Mouse (Mus musculus) testis, adult 2 months (tissue): ENCODE measurements around the gene Slc39a1. TPM values are rescaled to one million over a fixed set of nuclear protein-coding genes. Genes with fewer than 3 reads are reported as not detected.
"Not testable (repeated sequence)": the region's sequence is repeated elsewhere in the genome, so short reads cannot be mapped to it uniquely, and the experiment has no call there.

ENCODE experiments used
- H3K27ac ChIP-seq: fragments of 200-500 bp; 2 replicates; pipeline ENCODE4 v1.5.1; 2012; ENCODE audit warnings: low read depth, low read length; ENCODE audit not compliant: control insufficient read depth, insufficient read depth
- H3K27me3 ChIP-seq: fragments of 200-500 bp; 2 replicates; pipeline ENCODE4 v1.6.1; 2012; ENCODE audit warnings: mild to moderate bottlenecking, low read length, moderate library complexity; ENCODE audit not compliant: control insufficient read depth, insufficient read depth
- H3K36me3 ChIP-seq: fragments of 200-500 bp; 2 replicates; pipeline ENCODE4 v1.6.1; 2012; ENCODE audit warnings: mild to moderate bottlenecking, low read length; ENCODE audit not compliant: control insufficient read depth, insufficient read depth
- H3K4me1 ChIP-seq: fragments of 200-500 bp; 2 replicates; pipeline ENCODE4 v1.6.1; 2012; ENCODE audit warnings: low read length; ENCODE audit not compliant: control insufficient read depth, insufficient read depth
- H3K4me3 ChIP-seq: fragments of 200-500 bp; 2 replicates; pipeline ENCODE4 v1.5.1; 2012; ENCODE audit warnings: low read depth, mild to moderate bottlenecking, low read length, moderate library complexity, mixed read lengths; ENCODE audit not compliant: control insufficient read depth
- CTCF ChIP-seq: fragments of 200-500 bp; IDR thresholded peaks from 2 replicates; pipeline ENCODE4 v1.5.1; 2012; ENCODE audit warnings: low read depth, mild to moderate bottlenecking, inconsistent platforms, low read length, moderate library complexity; ENCODE audit not compliant: control insufficient read depth, insufficient read depth, insufficient replicate concordance
- POLR2A ChIP-seq: fragments of 200-500 bp; IDR thresholded peaks from 2 replicates; pipeline ENCODE4 v1.6.1; 2012; ENCODE audit warnings: low read depth, mild to moderate bottlenecking, inconsistent platforms, low read length, moderate library complexity; ENCODE audit not compliant: control insufficient read depth
- polyA plus RNA-seq: library from polyadenylated mRNA; depleted of rRNA; stranded (reverse); fragments of >200 nt; gene quantifications from 2 replicates; pipeline ENCODE4 v1.2.3, GENCODE M21; 2012

Slc39a1 gene
- polyA plus RNA-seq, 1 experiment: 27.4 TPM

GRCm38 (mm10) chr3:90242984-90243775 lies 4.8 kb upstream of the Slc39a1 start, which contains the start of gene Creb3l4:
Creb3l4 (minus strand) TSS chr3:90243512.
- peak within 1 kb of the TSS; percentile 93 for H3K4me3 ChIP-seq
- TF ChIP-seq CTCF: no peak
- no peak for TF ChIP-seq POLR2A
- no peaks in the 10 kb centered on the region; the same call in 1 of the 2 replicates for H3K27me3 ChIP-seq
- peak within 1 kb of the TSS; percentile 52 for H3K27ac ChIP-seq
- peaks cover 7% of the 10 kb centered on the region for H3K4me1 ChIP-seq
- H3K36me3 ChIP-seq: no peaks in the 10 kb centered on the region

DNA sequence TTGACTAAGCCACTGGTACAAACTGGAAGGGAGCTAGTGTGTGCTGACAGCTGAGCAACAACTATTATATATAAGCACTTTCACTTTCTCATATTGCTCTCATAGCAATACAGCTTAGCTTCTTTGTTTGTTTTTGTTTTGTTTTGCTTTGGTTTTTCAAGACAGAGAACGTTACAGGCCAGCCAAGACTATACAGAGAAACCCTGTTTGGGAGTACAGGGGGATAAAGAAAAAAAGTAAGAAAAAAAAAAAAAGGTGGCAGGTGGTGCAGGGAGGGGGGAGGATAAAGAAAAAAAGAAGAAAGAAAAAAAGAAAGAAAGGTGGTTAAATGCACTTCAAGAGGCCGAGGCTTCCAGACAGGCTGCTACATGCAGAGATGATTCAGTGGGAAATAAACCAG lies 2.6 kb upstream of the Slc39a1 start:
- Histone ChIP-seq H3K36me3 (no peaks in the 10 kb centered on the region), H3K4me3 (no peak overlapping the region), H3K27ac (no peak overlapping the region; the same call in 1 of the 2 replicates), H3K27me3 (no peaks in the 10 kb centered on the region; the same call in 1 of the 2 replicates), H3K4me1 (peaks cover 12% of the 10 kb centered on the region)
- TF ChIP-seq POLR2A (no peak), CTCF (no peak)

DNA sequence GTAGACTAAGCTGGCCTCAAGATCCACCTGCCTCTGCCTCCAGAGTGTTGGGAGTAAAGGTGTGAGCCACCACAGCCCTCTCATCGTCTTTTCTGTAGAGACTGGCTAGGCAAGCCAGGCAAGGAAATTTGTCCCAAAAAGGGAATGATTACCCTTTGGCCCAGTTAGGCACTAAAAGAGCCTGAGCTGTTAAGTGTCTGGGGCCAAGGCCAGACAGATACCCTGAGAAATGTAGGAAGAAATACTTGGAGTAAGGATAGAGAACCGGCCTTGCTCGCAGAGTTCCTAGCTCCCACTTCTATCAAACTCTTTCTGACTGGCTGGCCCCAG lies 377 bp upstream of the Slc39a1 start:
- H3K27ac ChIP-seq: peak overlapping the region; percentile 88
- TF ChIP-seq POLR2A: no peak
- TF ChIP-seq CTCF: no peak

DNA sequence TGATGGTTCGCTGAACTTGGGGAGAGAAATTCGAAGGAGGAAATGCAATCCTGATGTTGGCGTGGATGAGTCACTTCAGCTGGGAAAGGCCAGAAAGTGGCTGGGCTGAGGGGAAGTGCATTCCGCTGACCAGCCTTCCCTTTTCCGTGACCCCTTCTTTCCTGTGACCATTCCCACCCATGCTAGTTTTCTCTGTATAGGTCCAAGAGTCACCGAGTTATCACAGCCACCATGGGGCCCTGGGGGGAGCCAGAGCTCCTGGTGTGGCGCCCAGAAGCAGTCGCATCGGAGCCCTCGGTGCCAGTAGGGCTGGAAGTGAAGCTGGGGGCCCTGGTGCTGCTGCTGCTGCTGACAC lies 751 bp downstream of the Slc39a1 start:
- no peak; the same call in 1 of the 2 replicates for TF ChIP-seq POLR2A
- TF ChIP-seq CTCF: no peak
- H3K36me3 ChIP-seq: no peaks in the 10 kb centered on the region
- peak overlapping the region; percentile 90 for H3K27ac ChIP-seq
- no peaks in the 10 kb centered on the region for H3K27me3 ChIP-seq
- H3K4me3 ChIP-seq: peak overlapping the region; percentile 97
- H3K4me1 ChIP-seq: peaks cover 10% of the 10 kb centered on the region

More for the DNA sequence above, 377 bp upstream of the Slc39a1 start:
- H3K36me3 ChIP-seq: no peaks in the 10 kb centered on the region
- H3K4me3 ChIP-seq: peak overlapping the region; percentile 97
- H3K27me3 ChIP-seq: no peaks in the 10 kb centered on the region; the same call in 1 of the 2 replicates
- H3K4me1 ChIP-seq: peaks cover 12% of the 10 kb centered on the region

GRCm38 (mm10) chr3:90250791-90251190 lies 2.8 kb downstream of the Slc39a1 start:
- TF ChIP-seq CTCF (no peak), POLR2A (no peak)
- Histone ChIP-seq H3K27me3 (no peaks in the 10 kb centered on the region), H3K4me1 (peaks cover 15% of the 10 kb centered on the region), H3K4me3 (no peak overlapping the region), H3K27ac (no peak overlapping the region), H3K36me3 (no peaks in the 10 kb centered on the region)

- H3K4me1 ChIP-seq: peaks cover 15% of the 10 kb centered on the region
- not testable (repeated sequence) for H3K4me3 ChIP-seq, H3K27me3 ChIP-seq, H3K27ac ChIP-seq, H3K36me3 ChIP-seq
Observed at GRCm38 (mm10) chr3:90251731-90252226, 3.8 kb downstream of the Slc39a1 start.

DNA sequence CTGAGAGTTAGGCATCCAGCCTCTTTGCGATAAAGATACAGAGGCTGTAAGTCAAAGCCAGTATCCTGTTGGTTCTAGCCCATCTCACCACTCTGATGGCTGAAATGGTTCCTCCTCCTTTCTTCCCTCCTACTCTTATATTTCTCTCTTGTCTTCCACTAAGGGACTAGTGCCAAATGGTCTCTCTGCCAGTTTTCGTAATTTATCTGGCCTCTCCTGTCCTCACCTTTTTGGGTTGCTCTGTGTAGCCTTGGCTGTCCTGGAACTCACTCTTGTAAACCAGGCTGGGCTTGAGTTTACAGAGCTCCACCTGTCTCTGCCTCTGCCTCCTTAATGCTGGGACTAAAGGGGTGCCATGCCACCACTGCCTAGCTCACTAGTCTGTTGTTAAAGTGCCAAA lies 4.7 kb downstream of the Slc39a1 start:
- H3K36me3 ChIP-seq, H3K27ac ChIP-seq, H3K4me3 ChIP-seq, H3K27me3 ChIP-seq: not testable (repeated sequence)
- peaks cover 15% of the 10 kb centered on the region for H3K4me1 ChIP-seq

DNA sequence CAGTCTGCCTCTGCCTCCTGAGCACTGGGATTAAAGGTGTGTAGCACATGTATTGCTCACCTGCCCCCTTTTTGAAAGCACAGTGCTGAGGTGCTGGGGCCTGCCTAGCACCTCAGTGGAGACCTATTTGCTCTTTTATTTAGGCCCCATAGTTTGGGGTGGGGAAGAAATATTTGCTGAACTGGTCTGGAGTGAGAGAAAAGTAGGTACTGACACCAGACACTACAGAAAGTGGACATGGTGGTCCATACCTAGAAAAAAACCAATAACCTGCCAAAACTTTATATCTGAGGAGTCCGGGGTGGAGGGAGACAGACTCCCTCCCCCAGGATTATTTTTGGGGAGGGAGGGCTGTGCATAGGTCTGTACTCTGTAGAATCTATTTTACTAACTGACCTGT lies 5.2 kb downstream of the Slc39a1 start:
- H3K27me3 ChIP-seq, H3K27ac ChIP-seq, H3K36me3 ChIP-seq, H3K4me3 ChIP-seq: not testable (repeated sequence)
- H3K4me1 ChIP-seq: peaks cover 13% of the 10 kb centered on the region
